Mouse (Mus musculus) spleen, adult 2 months (tissue): ENCODE data around the gene Tmpo.

Experiments
- CTCF ChIP-seq: fragments of 200-500 bp; IDR thresholded peaks from 2 replicates; pipeline ENCODE4 v1.5.1; 2011; ENCODE audit warnings: mild to moderate bottlenecking, inconsistent platforms; ENCODE audit not compliant: insufficient read depth, insufficient read length, insufficient replicate concordance; ENCODE audit errors: extremely low read depth
- POLR2A ChIP-seq: fragments of 200-500 bp; IDR thresholded peaks from 2 replicates; pipeline ENCODE4 v1.6.1; 2011; ENCODE audit warnings: low read depth, low read length, inconsistent platforms

GRCm38 (mm10) chr10:91131565-91131964 lies 49.5 kb downstream of the Tmpo start:
- TF ChIP-seq CTCF (no peak), POLR2A (no peak)
